Mouse (Mus musculus): ENCODE results near the gene H2afx.

DNA sequence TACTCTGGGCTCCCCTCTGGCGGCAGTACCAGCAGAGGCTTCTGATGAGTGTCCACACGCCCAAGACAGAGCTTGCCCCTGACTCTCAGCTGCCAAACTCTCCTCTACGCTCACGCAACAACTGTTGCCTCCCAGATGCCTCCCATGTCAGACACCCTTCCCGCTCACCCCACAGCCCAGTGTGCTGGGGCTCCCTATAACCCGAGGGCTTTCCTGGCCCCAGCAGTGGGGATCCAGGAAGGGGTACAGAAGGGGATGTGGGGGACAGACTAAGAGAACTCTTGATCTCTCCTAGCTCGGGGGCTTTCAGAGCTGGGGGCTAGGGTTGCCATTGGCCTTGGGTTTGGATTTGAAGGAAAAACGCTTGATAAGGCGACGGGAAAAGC is 23.8 kb upstream of the H2afx start:
- no peak for TF ChIP-seq CTCF (IDR thresholded peaks at IDR 0.05; ENCODE audit: borderline replicate concordance, control insufficient read depth, extremely low read depth, insufficient read depth, low read length, poor library complexity)
- no peak for TF ChIP-seq POLR2A (IDR thresholded peaks at IDR 0.05; ENCODE audit: control insufficient read depth, extremely low read depth, insufficient read depth, low read length, poor library complexity)
